Mouse (Mus musculus) liver, postnatal 0 days (tissue): ENCODE data around the gene Acsl6. TPM values are rescaled to one million over a fixed set of nuclear protein-coding genes. Genes with fewer than 3 reads are reported as not detected.

Source experiments
- ATAC-seq: fragments of 200-750 bp; cut with Nextera tagmentation; 2 replicates; pipeline ENCODE4 v1.8.0; 2017; ENCODE audit warnings: mild to moderate bottlenecking, moderate library complexity
- DNase-seq: peaks from one replicate; pipeline ENCODE4 v3.0.0-alpha.2; 2016
- H3K27ac ChIP-seq: fragments of 300-500 bp; sonication (generic); 2 replicates; pipeline ENCODE4 v1.5.1; 2014; ENCODE audit warnings: antibody characterized with exemption, moderate library complexity, mild to moderate bottlenecking, low read depth
- H3K27me3 ChIP-seq: fragments of 300-500 bp; sonication (generic); 2 replicates; pipeline ENCODE4 v1.6.1; 2014; ENCODE audit warnings: low read length, control low read depth, mixed read lengths; ENCODE audit not compliant: insufficient read depth
- H3K36me3 ChIP-seq: fragments of 300-500 bp; sonication (generic); replicated peaks from 2 replicates; pipeline ENCODE4 v1.6.1; 2014; ENCODE audit warnings: mild to moderate bottlenecking, control low read depth, low read length, moderate library complexity, mixed read lengths; ENCODE audit not compliant: insufficient read depth
- H3K4me1 ChIP-seq: fragments of 300-500 bp; sonication (generic); 2 replicates; pipeline ENCODE4 v1.6.1; 2014; ENCODE audit warnings: antibody characterized with exemption, mild to moderate bottlenecking, control low read depth; ENCODE audit not compliant: insufficient read depth
- H3K4me2 ChIP-seq: fragments of 300-500 bp; sonication (generic); 2 replicates; pipeline ENCODE4 v1.6.1; 2014; ENCODE audit warnings: low read depth, mild to moderate bottlenecking, low read length, moderate library complexity, mixed read lengths
- H3K4me3 ChIP-seq: fragments of 300-500 bp; sonication (generic); 2 replicates; pipeline ENCODE4 v1.5.1; 2014; ENCODE audit warnings: low read depth, low read length
- H3K9ac ChIP-seq: fragments of 300-500 bp; sonication (generic); replicated peaks from 2 replicates; pipeline ENCODE4 v1.6.1; 2014; ENCODE audit warnings: mild to moderate bottlenecking, moderate library complexity
- H3K9me3 ChIP-seq: fragments of 300-500 bp; sonication (generic); 2 replicates; pipeline ENCODE4 v1.6.1; 2016; ENCODE audit warnings: mild to moderate bottlenecking, control low read depth, low read length, mixed read lengths
- CTCF ChIP-seq: sonication (generic); IDR thresholded peaks from 2 replicates; pipeline ENCODE4 v1.5.1; 2016; ENCODE audit warnings: antibody characterized with exemption, low read depth
- EP300 ChIP-seq: IDR thresholded peaks from 2 replicates; pipeline ENCODE4 v1.6.1; 2016; ENCODE audit warnings: antibody characterized with exemption, low read depth, mild to moderate bottlenecking
- WGBS: fragments of 180-500 bp; shearing (Covaris S2); extraction: QIAGEN DNeasy Blood & Tissue Kit; methylation state at CpG from one replicate; pipeline ENCODE4 v1.1.7; 2014; ENCODE audit not compliant: insufficient replicate concordance; 5-methylcytosine and 5-hydroxymethylcytosine counted together
- polyA plus RNA-seq: library from polyadenylated mRNA; unstranded; fragments of >200 nt; fragmentation: Nextera tagmentation; extraction: Ambion mirVana; gene quantifications from 2 replicates; pipeline ENCODE4 v1.2.1, GENCODE M21; 2015

Gene Acsl6
- polyA plus RNA-seq, 1 experiment from 2014 or later, result 0.49 TPM

DNA sequence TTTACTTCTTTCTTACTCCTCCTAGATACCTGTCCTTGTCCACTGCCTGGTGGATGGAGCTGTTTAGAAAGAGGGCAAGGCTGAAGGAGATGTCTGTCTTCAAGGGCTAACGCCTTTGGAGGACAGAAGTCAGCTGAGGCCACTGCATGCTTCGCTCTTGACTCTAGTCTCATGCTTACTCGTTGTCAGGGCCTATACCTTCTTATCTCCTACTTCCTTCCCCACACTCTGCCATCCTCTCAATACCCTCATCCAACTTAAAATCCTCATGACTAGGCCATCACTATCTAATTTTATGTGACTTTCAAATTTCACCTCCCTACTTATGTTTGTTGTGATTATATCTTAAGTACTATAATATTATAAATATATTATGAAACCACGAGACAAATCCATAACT lies 101.3 kb downstream of the Acsl6 start:
- H3K4me1 ChIP-seq, result no peaks in the 10 kb centered on the region
- 67% methylated on average over 4 of the region's 4 CpGs for WGBS
- DNase-seq (no peak), ATAC-seq (no peak)
- H3K9me3 ChIP-seq, result no peaks in the 10 kb centered on the region
- no peak overlapping the region for H3K4me3 ChIP-seq
- H3K36me3 ChIP-seq, result no peaks in the 10 kb centered on the region
- no peak overlapping the region for H3K27ac ChIP-seq
- H3K4me2 ChIP-seq, result no peak overlapping the region
- no peaks in the 10 kb centered on the region for H3K27me3 ChIP-seq
- H3K9ac ChIP-seq, result no peak overlapping the region
- TF ChIP-seq CTCF, result no peak
- TF ChIP-seq EP300, result no peak

DNA sequence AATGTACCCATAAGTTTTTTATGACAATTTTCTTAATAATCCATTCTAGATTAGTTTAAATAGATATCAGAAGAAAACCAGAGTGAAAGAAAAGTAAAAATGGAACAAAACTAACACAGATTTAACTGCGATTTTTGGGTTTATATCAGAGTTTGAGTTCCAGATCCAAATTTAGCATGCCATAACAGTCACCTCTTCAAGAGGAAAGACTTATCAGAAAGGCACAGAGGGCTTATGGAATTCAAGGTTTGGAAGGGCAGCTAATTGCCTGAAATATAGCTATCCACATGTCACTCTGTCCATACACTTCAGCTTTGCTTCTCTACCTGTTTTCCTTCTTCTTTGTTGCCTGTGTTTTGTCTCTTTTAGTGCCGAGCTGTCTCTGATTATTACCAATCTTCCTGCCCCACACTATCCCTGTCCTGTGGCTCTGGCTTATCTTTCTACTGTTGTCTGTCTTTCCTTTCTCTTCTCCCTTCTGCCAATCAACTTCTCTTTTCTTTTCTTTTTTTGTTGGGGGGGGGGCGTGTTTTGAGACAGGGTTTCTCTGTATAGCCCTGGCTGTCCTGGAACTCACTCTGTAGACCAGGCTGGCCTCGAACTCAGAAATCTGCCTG lies 103.4 kb downstream of the Acsl6 start:
- ATAC-seq (no peak), DNase-seq (no peak)
- H3K4me2 ChIP-seq, result no peak overlapping the region
- 57% methylated on average over 4 of the region's 4 CpGs for WGBS
- H3K27me3 ChIP-seq, result no peaks in the 10 kb centered on the region
- no peaks in the 10 kb centered on the region for H3K36me3 ChIP-seq
- H3K9ac ChIP-seq, result no peak overlapping the region
- no peak overlapping the region for H3K27ac ChIP-seq
- no peaks in the 10 kb centered on the region for H3K9me3 ChIP-seq
- no peak for TF ChIP-seq CTCF
- TF ChIP-seq EP300, result no peak
- H3K4me3 ChIP-seq, result no peak overlapping the region
- H3K4me1 ChIP-seq, result no peaks in the 10 kb centered on the region

- ATAC-seq, result no peak
These were observed 107.0 kb downstream of the Acsl6 start for GRCm38 (mm10) chr11:54410612-54411011.

GRCm38 (mm10) chr11:54413017-54413416 lies 109.4 kb downstream of the Acsl6 start:
- no peak for ATAC-seq
- no peaks in the 10 kb centered on the region for H3K27me3 ChIP-seq
- H3K9me3 ChIP-seq, result no peaks in the 10 kb centered on the region
- DNase-seq, result no peak
- 10% methylated on average over 6 of the region's 6 CpGs for WGBS
- TF ChIP-seq CTCF (no peak), EP300 (0 out of 2 replicates have a peak, but pooled peaks have one; percentile 35)
- no peak overlapping the region for H3K4me3 ChIP-seq
- no peak overlapping the region for H3K9ac ChIP-seq
- peak overlapping the region; percentile 18; the same call in 1 of the 2 replicates for H3K4me2 ChIP-seq
- no peak overlapping the region for H3K27ac ChIP-seq
- H3K36me3 ChIP-seq, result no peaks in the 10 kb centered on the region
- peaks cover 8% of the 10 kb centered on the region; the same call in 1 of the 2 replicates for H3K4me1 ChIP-seq

More at GRCm38 (mm10) chr11:54410612-54411011, 107.0 kb downstream of the Acsl6 start:
- Histone ChIP-seq H3K27me3 (no peaks in the 10 kb centered on the region), H3K4me3 (no peak overlapping the region), H3K4me1 (peaks cover 8% of the 10 kb centered on the region; the same call in 1 of the 2 replicates), H3K9me3 (no peaks in the 10 kb centered on the region), H3K27ac (no peak overlapping the region), H3K36me3 (no peaks in the 10 kb centered on the region), H3K9ac (no peak overlapping the region), H3K4me2 (no peak overlapping the region)
- TF ChIP-seq EP300, result no peak
- peak; percentile 38 for TF ChIP-seq CTCF
- DNase-seq, result no peak

Other genes with a start within 250 kb of the Acsl6 start
- 4.0 TPM in 2 replicates for gene Pdlim4, start 234.8 kb upstream of the Acsl6 start, polyA plus RNA-seq
- 2.4 and 2.7 TPM in 2 replicates for gene P4ha2, start 203.7 kb upstream of the Acsl6 start, polyA plus RNA-seq
- gene Csf2, start 54.1 kb upstream of the Acsl6 start, polyA plus RNA-seq, result not detected in 2 replicates
- gene Il3, start 36.5 kb upstream of the Acsl6 start, polyA plus RNA-seq, result not detected in 2 replicates
- not detected in 2 replicates for gene Meikin, start 66.9 kb downstream of the Acsl6 start, polyA plus RNA-seq
- gene Fnip1, start 134.4 kb downstream of the Acsl6 start, polyA plus RNA-seq, result 5.0 and 5.2 TPM in 2 replicates
- 10.6 and 14.7 TPM in 2 replicates for gene Rapgef6, start 219.0 kb downstream of the Acsl6 start, polyA plus RNA-seq